Mouse (Mus musculus): Measurements from ENCODE around the gene Kcnt1. TPM values are rescaled to one million over a fixed set of nuclear protein-coding genes. Genes with fewer than 3 reads are reported as not detected.

The Kcnt1 gene
- polyA plus RNA-seq, 1 experiment = 0.54 TPM

DNA sequence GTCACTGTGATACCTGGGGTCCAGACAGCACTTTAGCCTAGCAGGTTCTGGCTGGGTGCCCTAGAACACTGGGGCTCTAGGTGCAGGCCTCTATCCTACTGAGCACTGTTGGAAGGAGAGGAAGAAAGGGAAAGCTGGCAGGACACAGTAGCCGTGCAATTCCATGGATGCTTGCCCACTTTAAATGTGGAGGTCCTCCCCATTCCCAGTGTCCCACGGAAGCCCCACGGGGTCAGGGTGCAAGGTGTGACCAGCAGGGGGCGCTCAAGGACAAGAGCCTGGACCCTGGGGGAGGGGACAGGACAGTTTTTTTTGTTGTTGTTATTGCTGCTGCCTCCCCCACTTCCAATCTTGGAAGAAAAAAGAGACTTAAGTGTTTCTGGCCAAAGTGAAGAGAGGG, 13.2 kb upstream of the Kcnt1 start:
- peak; percentile 78 for TF ChIP-seq CTCF (IDR thresholded peaks at IDR 0.05; ENCODE audit: low read depth, low read length)
- no peak for TF ChIP-seq POLR2A (IDR thresholded peaks at IDR 0.05; ENCODE audit: insufficient read depth, low read length)
- H3K9ac ChIP-seq (ENCODE audit: low read depth, poor library complexity, severe bottlenecking) = no peak overlapping the region
- no peaks in the 10 kb centered on the region for H3K27me3 ChIP-seq (ENCODE audit: control insufficient read depth, insufficient read depth, low read length, poor library complexity, severe bottlenecking)
- no peaks in the 10 kb centered on the region for H3K9me3 ChIP-seq (replicated peaks; ENCODE audit: control insufficient read depth, insufficient read depth, low read length, poor library complexity, severe bottlenecking)
- H3K4me1 ChIP-seq (ENCODE audit: control insufficient read depth, insufficient read depth, low read length) = no peaks in the 10 kb centered on the region
- H3K4me3 ChIP-seq (ENCODE audit: low read depth, low read length) = no peak overlapping the region
- no peak overlapping the region for H3K27ac ChIP-seq (ENCODE audit: insufficient read depth, low read length)
- no peaks in the 10 kb centered on the region for H3K36me3 ChIP-seq (ENCODE audit: control insufficient read depth, insufficient read depth, low read length, poor library complexity, severe bottlenecking)

DNA sequence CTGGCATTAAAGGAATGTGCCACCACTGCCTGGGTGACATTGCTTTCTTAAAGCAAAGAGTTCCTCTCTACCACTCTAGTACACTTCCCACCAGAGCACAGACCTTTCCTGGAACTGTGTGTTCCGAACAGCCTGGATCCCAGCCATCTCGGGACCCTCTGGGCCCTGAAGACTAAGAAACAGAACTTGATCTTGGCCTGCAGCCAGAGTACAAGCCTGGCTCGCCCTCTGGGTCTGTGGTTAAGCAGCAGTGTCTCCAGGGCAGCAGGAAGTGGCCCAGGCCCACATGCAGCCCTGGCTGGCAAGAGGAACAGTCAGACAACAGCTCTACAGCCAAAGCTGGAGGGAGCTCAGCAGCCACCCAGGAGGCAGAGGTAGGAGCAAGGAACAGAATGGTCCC, 10.9 kb upstream of the Kcnt1 start:
- H3K36me3 ChIP-seq (ENCODE audit: control insufficient read depth, insufficient read depth, low read length, poor library complexity, severe bottlenecking) = no peaks in the 10 kb centered on the region
- H3K27me3 ChIP-seq (ENCODE audit: control insufficient read depth, insufficient read depth, low read length, poor library complexity, severe bottlenecking) = no peaks in the 10 kb centered on the region
- H3K9ac ChIP-seq (ENCODE audit: low read depth, poor library complexity, severe bottlenecking) = no peak overlapping the region
- H3K4me1 ChIP-seq (ENCODE audit: control insufficient read depth, insufficient read depth, low read length) = no peaks in the 10 kb centered on the region
- no peak for TF ChIP-seq EP300 (IDR thresholded peaks at IDR 0.05; ENCODE audit: insufficient read depth, low read depth, low read length)
- no peak for TF ChIP-seq POLR2A (IDR thresholded peaks at IDR 0.05; ENCODE audit: insufficient read depth, low read length)
- no peak for TF ChIP-seq CTCF (IDR thresholded peaks at IDR 0.05; ENCODE audit: low read depth, low read length)
- H3K27ac ChIP-seq (ENCODE audit: insufficient read depth, low read length) = no peak overlapping the region
- no peaks in the 10 kb centered on the region for H3K9me3 ChIP-seq (replicated peaks; ENCODE audit: control insufficient read depth, insufficient read depth, low read length, poor library complexity, severe bottlenecking)
- no peak overlapping the region for H3K4me3 ChIP-seq (ENCODE audit: low read depth, low read length)

DNA sequence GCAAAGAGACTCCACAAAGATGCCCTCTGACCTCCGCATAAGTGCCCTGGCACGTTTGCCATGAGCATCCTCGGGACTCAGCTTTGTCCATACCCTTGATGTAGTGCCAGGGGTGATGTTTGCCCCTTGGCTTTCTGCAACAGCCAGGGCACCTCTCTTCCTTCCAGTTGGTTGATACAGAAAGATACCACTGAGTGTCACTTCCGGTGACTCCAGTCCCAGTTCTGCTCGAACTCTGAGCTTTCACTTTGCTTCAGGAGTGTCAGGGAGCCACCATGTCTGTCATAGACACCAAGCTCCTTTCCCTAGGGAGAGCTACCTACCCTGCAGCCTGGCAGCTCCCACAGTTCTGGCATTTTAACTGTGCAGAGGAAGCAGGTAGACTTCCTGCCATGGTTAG, 9.5 kb upstream of the Kcnt1 start:
- no peaks in the 10 kb centered on the region for H3K4me1 ChIP-seq (ENCODE audit: control insufficient read depth, insufficient read depth, low read length)
- no peak overlapping the region for H3K9ac ChIP-seq (ENCODE audit: low read depth, poor library complexity, severe bottlenecking)
- TF ChIP-seq EP300 (IDR thresholded peaks at IDR 0.05; ENCODE audit: insufficient read depth, low read depth, low read length) (no peak), CTCF (IDR thresholded peaks at IDR 0.05; ENCODE audit: low read depth, low read length) (no peak), POLR2A (IDR thresholded peaks at IDR 0.05; ENCODE audit: insufficient read depth, low read length) (no peak)
- no peaks in the 10 kb centered on the region for H3K36me3 ChIP-seq (ENCODE audit: control insufficient read depth, insufficient read depth, low read length, poor library complexity, severe bottlenecking)
- H3K27me3 ChIP-seq (ENCODE audit: control insufficient read depth, insufficient read depth, low read length, poor library complexity, severe bottlenecking) = no peaks in the 10 kb centered on the region
- no peak overlapping the region for H3K4me3 ChIP-seq (ENCODE audit: low read depth, low read length)
- no peak overlapping the region for H3K27ac ChIP-seq (ENCODE audit: insufficient read depth, low read length)
- H3K9me3 ChIP-seq (replicated peaks; ENCODE audit: control insufficient read depth, insufficient read depth, low read length, poor library complexity, severe bottlenecking) = no peaks in the 10 kb centered on the region

DNA sequence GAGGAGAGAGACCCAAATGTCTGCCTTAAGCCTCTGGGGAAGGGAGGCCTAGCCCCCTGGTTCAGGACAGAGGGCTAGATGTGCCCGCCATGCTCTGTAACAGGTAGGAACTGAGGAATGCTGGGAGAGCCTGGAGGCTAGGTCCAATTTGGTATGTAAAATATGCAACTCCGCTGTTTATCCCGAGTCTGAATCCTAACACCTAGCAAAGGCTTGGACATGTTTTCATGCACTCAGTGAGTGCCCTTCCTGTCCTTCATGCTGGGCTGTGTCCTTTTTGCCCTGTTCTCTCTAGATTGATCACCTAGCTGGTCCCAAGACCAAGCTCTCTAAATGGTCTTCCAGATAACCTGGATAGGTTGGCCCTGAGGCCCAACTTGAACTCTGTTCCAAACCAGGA, 3.6 kb upstream of the Kcnt1 start:
- Histone ChIP-seq H3K36me3 (ENCODE audit: control insufficient read depth, insufficient read depth, low read length, poor library complexity, severe bottlenecking) (no peaks in the 10 kb centered on the region), H3K9ac (ENCODE audit: low read depth, poor library complexity, severe bottlenecking) (no peak overlapping the region), H3K27ac (ENCODE audit: insufficient read depth, low read length) (no peak overlapping the region), H3K4me3 (ENCODE audit: low read depth, low read length) (no peak overlapping the region), H3K27me3 (ENCODE audit: control insufficient read depth, insufficient read depth, low read length, poor library complexity, severe bottlenecking) (no peaks in the 10 kb centered on the region), H3K9me3 (replicated peaks; ENCODE audit: control insufficient read depth, insufficient read depth, low read length, poor library complexity, severe bottlenecking) (no peaks in the 10 kb centered on the region), H3K4me1 (ENCODE audit: control insufficient read depth, insufficient read depth, low read length) (peaks cover 3% of the 10 kb centered on the region)
- TF ChIP-seq POLR2A (IDR thresholded peaks at IDR 0.05; ENCODE audit: insufficient read depth, low read length) = no peak
- no peak for TF ChIP-seq EP300 (IDR thresholded peaks at IDR 0.05; ENCODE audit: insufficient read depth, low read depth, low read length)
- TF ChIP-seq CTCF (IDR thresholded peaks at IDR 0.05; ENCODE audit: low read depth, low read length) = no peak

DNA sequence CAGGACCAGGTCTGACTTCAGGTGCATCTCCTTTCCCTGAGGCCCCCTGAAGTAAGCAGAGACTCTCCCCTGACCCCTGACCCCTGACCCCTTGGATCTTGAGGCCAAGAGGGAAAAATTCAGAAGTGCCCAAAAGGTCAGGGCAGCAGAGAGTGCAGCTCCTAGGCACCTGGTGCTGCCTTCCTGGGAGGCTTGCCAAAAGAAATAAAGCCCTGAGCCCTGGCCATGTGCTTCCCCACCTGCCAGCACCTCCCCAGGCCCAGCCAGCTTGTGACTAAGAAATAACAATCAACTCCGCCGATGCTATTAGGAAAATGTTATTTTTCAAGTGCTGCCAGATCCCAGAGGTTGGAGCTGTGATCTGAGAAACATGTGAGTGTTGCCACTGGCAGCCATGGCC, 1.5 kb upstream of the Kcnt1 start:
- peaks cover 3% of the 10 kb centered on the region for H3K4me1 ChIP-seq (ENCODE audit: control insufficient read depth, insufficient read depth, low read length)
- TF ChIP-seq POLR2A (IDR thresholded peaks at IDR 0.05; ENCODE audit: insufficient read depth, low read length) (no peak), CTCF (IDR thresholded peaks at IDR 0.05; ENCODE audit: low read depth, low read length) (no peak), EP300 (IDR thresholded peaks at IDR 0.05; ENCODE audit: insufficient read depth, low read depth, low read length) (no peak)
- no peaks in the 10 kb centered on the region for H3K36me3 ChIP-seq (ENCODE audit: control insufficient read depth, insufficient read depth, low read length, poor library complexity, severe bottlenecking)
- H3K9me3 ChIP-seq (replicated peaks; ENCODE audit: control insufficient read depth, insufficient read depth, low read length, poor library complexity, severe bottlenecking) = no peaks in the 10 kb centered on the region
- no peak overlapping the region for H3K9ac ChIP-seq (ENCODE audit: low read depth, poor library complexity, severe bottlenecking)
- no peak overlapping the region for H3K4me3 ChIP-seq (ENCODE audit: low read depth, low read length)
- no peaks in the 10 kb centered on the region for H3K27me3 ChIP-seq (ENCODE audit: control insufficient read depth, insufficient read depth, low read length, poor library complexity, severe bottlenecking)
- no peak overlapping the region for H3K27ac ChIP-seq (ENCODE audit: insufficient read depth, low read length)

DNA sequence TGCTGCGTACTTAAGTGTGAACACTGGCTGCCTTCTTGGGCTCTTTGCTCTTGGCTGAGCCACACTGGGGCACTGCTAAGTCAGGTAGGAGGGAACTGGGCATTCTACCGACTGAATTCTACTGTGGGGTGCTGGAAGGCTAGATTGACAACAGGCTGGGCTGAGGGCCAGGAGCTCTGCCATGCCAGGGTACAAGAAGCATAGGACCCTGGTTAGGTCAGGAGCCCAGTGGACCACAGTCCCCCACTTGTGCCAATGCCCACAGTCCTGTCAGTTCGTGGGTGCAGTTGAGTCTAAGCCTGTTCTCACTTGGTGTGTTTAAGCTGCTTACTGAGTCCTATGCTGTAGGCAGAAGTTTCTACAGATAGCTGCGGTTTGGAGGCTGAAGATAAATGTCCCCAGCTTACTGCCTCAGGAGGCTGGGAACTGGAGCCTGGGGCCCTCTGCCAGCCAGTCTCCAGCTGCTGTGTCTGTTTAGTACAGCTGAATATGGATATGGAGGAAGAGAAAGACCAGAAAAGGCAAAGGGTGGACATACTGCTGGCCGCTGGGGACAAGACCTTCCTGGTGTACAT, 751 bp upstream of the Kcnt1 start:
- Histone ChIP-seq H3K9ac (ENCODE audit: low read depth, poor library complexity, severe bottlenecking) (no peak overlapping the region), H3K27ac (ENCODE audit: insufficient read depth, low read length) (no peak overlapping the region), H3K36me3 (ENCODE audit: control insufficient read depth, insufficient read depth, low read length, poor library complexity, severe bottlenecking) (no peaks in the 10 kb centered on the region), H3K4me3 (ENCODE audit: low read depth, low read length) (no peak overlapping the region), H3K9me3 (replicated peaks; ENCODE audit: control insufficient read depth, insufficient read depth, low read length, poor library complexity, severe bottlenecking) (no peaks in the 10 kb centered on the region), H3K4me1 (ENCODE audit: control insufficient read depth, insufficient read depth, low read length) (peaks cover 3% of the 10 kb centered on the region), H3K27me3 (ENCODE audit: control insufficient read depth, insufficient read depth, low read length, poor library complexity, severe bottlenecking) (no peaks in the 10 kb centered on the region)
- TF ChIP-seq POLR2A (IDR thresholded peaks at IDR 0.05; ENCODE audit: insufficient read depth, low read length) (no peak), EP300 (IDR thresholded peaks at IDR 0.05; ENCODE audit: insufficient read depth, low read depth, low read length) (no peak), CTCF (IDR thresholded peaks at IDR 0.05; ENCODE audit: low read depth, low read length) (no peak)

Measured in ES-Bruce4 (cell line).